Mouse (Mus musculus): ENCODE measurements around the gene Gm5431.

- no peak for TF ChIP-seq CTCF (IDR thresholded peaks at IDR 0.05)
- TF ChIP-seq POLR2A (IDR thresholded peaks at IDR 0.05; ENCODE audit: insufficient read depth, low read depth, low read length) = no peak
- TF ChIP-seq EP300 (IDR thresholded peaks at IDR 0.05; ENCODE audit: insufficient read depth, low read depth, low read length) = no peak
Measured at GRCm38 (mm10) chr11:48898812-48899431, 3.1 kb downstream of the Gm5431 start.

Measured in heart, adult 2 months (tissue).